Mouse (Mus musculus) CD4-positive, CD25-positive, alpha-beta regulatory T cell (primary cell): ENCODE measurements around the gene Dnah17. TPM values are rescaled to one million over a fixed set of nuclear protein-coding genes. Genes with fewer than 3 reads are reported as not detected.

ENCODE experiments used
- polyA plus RNA-seq: library from polyadenylated mRNA; unstranded; fragments of 100-300 nt; shearing (Covaris generic); gene quantifications from one replicate; pipeline ENCODE4 v1.2.1, GENCODE M21; 2017

Gene Dnah17
- 0.66 TPM for polyA plus RNA-seq

DNA sequence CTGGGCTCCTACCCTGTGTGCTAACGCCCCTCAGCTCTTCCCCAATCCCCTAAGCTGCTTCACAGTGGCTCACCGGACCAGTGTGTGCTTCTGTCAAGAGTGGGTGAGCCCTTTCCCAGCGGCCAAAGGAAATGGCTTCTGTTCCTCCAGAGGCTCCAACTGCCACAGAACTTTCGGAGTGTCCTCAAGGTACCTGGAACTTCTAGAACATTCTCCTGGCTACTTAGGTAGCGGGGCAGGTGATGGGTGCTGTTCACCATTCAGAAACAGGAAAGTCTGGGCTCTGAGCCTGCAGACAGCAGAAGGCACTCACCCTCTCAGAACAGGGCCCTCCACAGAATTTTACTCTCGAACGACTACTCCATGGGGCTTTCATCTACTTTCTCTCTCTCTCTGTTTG lies at the start of gene Dnah17:
Gene Dnah17, minus strand, starts transcription at position 101 of the 400 bp plus-strand sequence.

GRCm38 (mm10) chr11:117986126-117987031 lies 144.1 kb downstream of the Dnah17 start, which contains the start of gene Pgs1:
Gene Pgs1, plus strand, starts transcription at chr11:117986292.

Other genes starting within 250 kb of the Dnah17 start
- gene Socs3, start 160.6 kb downstream of the Dnah17 start, polyA plus RNA-seq = 174 TPM
- 53.6 TPM for gene Pgs1, start 144.3 kb downstream of the Dnah17 start, polyA plus RNA-seq
- 314 TPM for gene Cyth1, start 118.0 kb upstream of the Dnah17 start, polyA plus RNA-seq
- 31.6 TPM for gene Usp36, start 159.6 kb upstream of the Dnah17 start, polyA plus RNA-seq
- 0.12 TPM for gene Cep295nl, start 211.9 kb upstream of the Dnah17 start, polyA plus RNA-seq
- 80.2 TPM for gene Timp2, start 225.1 kb upstream of the Dnah17 start, polyA plus RNA-seq